Mouse (Mus musculus) layer of hippocampus, postnatal 10 days (tissue): Measurements from ENCODE around the gene Dnase1. TPM values are rescaled to one million over a fixed set of nuclear protein-coding genes. Genes with fewer than 3 reads are reported as not detected.
"Not testable (repeated sequence)": the region's sequence is repeated elsewhere in the genome, so short reads cannot be mapped to it uniquely, and the experiment has no call there.

ENCODE experiments used
- DNase-seq, 2 experiments: peaks; one replicate each; pipeline ENCODE4 v3.0.0; 2021; ENCODE audit warnings: low spot score in 2 of 2
- long read RNA-seq: library from polyadenylated mRNA; stranded (forward); transcript quantifications from one replicate; pipeline ENCODE4 v2.0.0, GENCODE M21; 2023
- total RNA-seq, 2 experiments: library from RNA; stranded (reverse); gene quantifications; 2 replicates each; pipeline ENCODE4 v1.2.3; 2021

Gene Dnase1
- total RNA-seq: not detected
- long read RNA-seq: 0 reads

DNA sequence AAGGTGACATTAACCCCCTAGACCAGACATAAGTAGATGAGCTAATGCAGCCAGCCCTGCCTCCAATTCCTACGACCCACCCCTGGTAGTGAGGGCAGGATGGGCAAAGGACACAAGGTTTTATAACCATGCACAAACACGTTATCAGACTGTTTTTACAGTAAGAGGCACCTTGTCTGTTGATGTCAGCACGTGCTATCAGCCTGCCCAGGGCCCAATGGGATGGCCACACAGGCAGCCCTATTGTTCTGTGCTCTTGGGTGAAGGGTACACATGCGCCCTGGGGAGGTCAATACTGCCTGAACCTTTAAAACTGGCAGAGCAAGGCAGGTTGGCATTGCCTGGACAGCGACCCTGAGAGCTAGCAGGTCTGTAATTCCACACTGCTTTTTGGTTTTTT is at the start of gene Dnase1:
TSS of gene Dnase1 (plus strand) at position 136 of the 400 bp plus-strand sequence.
- no peak for DNase-seq

DNA sequence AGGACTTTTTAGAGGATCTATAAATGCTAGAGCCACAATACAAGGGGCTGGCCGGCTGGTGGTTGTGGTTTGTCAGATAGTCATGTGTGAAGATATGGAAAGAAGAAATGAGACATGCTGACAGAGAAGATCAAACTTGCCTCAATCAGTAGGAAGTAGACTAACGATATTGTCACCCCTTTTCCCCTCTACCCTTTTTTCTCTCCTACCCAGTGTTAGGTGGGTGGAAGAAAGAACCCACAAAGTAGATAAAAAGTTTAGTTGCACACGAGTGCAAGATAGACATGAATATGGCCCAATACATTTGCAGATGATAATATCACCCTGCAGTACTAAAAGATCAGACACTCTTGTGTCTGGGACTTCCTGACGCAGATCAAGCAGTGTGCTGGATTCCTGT is 48.3 kb upstream of the Dnase1 start:
- no peak for DNase-seq

DNA sequence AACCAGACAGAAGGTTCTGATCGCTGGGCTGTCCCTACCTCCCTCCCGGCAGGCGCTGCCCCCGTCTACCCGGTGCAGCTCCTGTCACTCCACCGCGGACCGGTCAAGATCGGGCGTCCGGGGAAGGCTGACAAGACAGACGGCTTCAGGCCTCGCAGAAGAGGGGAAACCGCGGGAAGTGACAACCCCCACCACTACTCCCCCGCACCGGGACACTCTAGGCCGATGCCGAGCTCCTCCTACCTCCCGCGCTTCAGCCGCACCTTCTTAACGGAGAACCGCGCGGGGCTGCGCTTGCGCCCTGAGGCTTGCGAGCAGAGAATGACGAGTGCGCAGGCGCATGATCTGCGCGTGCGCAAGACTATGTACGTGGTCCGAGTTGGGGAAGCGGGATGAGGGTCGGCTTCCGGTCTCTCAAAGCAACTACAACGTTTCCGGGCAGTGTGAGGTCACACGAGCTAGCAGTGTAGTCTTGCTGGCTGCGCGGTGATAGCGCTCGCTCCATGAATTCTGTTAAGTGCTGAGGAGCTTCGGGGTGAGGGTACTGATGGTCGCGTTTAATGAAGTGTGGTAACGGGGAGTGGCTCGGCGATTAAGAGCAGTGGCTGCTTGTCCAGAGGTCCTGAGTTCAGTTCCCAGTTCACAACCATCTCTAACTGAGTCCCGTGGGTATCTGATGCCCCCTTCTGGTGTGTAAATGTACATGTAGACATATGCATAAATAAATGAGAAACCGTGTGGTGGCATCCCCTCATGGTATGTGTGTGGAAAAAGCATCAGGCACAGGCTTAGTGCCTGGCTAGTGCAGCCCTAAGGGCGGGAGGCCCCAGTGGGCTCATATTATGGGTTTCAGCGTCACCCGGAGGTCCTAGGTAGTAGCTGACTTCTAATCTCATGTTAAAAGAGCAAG is 33.0 kb upstream of the Dnase1 start, which contains the start of gene Slx4:
TSS of gene Slx4 (minus strand) at position 282 of the 910 bp plus-strand sequence.
- peak; percentile 94 to 96 for DNase-seq

DNA sequence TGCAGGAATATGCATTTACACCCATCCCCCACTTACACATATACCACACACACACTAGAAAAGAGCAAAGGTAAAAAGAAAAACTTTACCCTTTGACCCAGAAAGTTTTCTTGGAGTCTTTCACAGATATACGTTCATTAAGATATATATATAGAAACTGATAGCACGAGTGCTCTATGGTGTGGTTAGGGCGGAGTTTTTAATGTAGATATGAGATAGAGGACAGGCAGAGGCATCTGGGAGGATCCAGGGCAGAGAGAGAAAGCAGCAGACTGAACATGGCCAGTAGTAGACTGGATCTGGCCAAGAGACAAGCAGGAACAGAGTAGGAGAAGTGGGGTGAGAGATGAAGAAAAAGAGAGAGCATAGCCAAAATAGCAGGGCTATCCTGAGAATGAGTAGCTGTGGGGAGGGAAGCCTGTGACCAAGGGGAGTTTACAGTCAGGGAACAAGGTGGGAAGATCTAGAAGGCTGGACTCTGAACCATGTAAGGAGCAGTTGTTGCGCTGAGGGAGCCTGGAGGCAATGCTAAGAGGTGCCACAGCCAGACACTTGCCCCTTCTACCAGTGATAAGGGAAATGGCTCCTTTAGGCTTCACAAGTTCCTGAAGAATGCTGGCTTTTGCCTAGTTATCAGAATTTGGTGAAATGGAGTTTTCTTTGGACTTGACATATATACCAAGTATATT is 23.7 kb upstream of the Dnase1 start:
- DNase-seq: no peak

DNA sequence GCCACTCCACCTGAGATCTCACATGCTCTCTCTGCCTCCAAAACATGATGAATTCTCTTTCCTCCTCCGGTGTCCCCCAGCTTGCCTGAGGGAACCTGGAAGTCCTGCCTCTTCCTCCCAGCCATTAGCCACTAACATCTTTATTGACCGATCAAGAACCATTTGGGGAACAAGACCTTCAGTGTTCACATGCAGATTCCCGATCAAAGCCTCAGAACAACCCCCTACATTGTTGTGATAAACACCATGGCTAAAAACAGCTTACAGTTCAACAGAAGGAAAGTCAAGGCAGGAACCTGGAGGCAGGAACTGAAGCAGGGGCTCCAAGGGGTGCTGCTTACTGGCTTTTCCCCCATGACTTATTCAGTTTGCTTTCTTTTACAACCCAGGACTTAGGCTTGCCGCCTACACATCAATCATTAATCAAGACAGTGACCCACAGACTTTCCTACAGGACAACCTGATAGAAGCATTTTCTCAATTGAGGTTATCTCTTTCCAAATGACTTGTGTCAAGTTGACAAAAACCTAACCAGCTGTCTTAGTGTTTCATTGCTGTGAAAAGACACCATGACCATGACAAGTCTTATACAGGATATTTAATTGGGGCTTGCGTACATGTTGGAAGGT is 22.6 kb upstream of the Dnase1 start:
- DNase-seq: no peak

DNA sequence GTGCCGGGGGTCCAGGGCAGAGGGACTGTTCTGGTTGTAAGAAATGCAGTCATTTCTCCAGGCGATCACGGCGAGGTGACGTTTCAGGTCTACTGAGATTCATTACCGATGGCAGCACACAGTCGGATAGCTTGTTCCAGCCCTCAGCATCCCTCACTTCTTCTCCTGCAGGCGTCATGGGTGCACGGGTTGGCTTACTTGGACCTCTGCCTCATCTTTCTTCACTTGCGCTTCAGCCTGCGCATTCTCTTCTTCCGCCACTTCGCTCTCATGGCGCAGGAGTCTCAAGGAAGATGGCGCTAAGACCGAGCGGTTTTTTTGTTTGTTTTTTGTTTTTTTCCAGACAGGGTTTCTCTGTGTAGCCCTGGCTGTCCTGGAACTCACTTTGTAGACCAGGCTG is 20.0 kb upstream of the Dnase1 start:
- not testable (repeated sequence) for DNase-seq

DNA sequence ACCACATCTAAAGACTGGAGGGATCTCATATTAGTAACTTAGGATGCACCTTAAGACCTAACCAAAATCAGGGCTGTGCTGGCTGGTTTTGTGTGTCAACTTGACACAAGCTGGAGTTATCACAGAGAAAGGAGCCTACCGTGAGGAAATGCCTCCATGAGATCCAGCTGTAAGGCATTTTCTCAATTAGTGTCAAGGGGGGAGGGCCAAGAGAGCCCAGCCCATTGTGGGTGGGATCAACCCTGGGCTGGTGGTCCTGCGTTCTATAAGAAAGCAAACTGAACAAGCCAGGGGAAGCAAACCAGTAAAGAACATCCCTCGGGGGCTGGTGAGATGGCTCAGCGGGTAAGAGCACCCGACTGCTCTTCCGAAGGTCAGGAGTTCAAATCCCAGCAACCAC is 19.3 kb upstream of the Dnase1 start:
- not testable (repeated sequence) for DNase-seq

DNA sequence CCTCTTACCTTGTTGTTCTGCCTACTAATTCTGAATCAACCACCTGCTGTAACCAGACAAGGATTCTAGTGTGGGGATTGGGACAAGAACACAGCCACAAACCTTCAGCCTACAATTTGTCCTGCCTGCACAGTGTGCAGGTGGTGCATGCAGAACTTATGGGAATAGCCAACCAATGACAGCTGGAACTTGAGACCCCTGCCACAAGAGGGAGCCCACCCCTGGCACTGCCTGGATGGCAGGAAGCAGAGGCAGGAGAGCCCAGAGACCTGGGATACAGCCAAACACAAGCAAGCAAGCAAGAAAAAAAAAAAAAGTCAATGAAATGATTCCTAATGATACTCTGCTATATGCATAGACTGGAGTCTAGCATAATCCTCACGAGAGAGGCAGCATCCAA is 15.5 kb upstream of the Dnase1 start:
- DNase-seq: no peak

DNA sequence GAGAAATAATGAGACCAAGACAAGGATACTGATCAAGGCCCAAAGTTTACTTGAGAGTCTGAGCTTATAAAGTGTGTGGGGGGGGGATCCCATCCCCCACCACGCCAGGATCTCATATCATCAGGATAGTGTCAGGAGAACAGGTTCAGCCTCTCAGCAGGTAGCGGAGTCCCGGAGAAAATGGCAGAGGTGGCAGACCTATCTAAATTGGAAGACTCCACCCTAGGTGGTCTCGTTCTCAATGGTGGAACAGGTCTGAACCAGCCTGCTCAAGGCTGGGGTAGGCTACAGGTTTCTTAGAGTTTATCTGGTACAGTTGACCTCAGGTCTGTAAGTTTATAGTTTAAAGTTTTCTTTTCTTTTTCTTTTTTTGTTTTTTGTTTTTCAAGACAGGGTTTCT is 14.0 kb upstream of the Dnase1 start:
- DNase-seq: no peak

DNA sequence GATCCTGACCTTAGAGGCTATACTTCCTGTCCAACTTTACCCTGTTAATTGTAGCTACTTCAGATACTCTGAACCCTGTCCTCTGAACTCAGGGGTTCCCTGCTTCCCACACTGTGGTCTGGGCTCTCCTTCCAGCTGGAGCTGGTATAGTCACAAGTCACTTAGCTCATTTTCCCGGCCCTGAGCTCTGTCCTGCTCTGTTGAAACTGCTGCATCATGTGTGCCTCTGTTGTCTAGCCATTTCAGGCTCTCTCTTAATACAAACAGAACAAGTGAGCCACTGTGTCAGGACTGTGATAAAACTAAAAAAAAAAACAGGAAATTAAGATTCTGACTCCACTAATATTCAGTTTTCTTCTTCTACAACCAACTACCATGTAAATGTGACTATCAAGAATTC is 10.1 kb upstream of the Dnase1 start:
- DNase-seq: no peak

DNA sequence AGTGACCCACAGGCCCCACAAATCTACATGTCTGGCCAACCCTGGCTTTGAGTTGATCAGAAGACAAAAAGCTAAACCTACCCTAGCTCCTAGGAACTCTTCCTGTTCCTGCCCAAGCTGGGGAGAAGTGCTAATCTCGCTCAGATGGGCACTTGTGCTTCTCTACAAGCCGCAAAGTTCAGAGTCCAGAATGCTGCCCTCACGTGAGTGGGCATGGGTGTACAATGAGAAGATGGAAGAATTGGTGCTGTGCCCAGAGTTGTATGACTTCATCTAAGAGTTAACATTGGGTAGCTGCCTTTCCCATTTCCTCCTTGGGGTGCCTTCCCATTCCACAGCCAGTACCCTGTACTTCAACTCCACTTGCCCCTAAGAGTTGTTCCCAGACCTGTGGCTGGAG is 9.5 kb upstream of the Dnase1 start:
- DNase-seq: no peak

DNA sequence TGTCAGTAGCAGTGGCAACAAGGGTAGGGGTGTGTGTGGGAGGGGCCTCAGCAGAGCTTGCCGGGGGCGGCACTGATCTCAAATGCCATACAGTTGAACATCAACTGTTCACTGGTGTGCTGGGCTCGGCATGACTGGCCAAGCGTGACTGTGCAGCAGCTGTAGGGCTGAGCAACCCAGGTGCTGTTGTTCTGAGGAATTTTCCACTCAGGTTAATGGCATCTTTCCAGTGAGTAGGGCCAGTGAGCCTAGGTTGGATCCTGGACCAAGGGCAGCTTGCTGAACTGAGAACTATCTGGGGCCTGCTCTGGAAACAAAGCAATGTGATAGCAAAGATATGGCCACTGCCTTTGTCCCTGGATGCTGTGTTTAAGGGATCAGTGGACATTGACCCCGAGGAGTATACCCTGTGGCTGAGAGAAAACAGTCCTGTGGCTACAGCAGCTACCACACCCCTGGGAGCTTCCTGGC is 7.3 kb upstream of the Dnase1 start:
- DNase-seq: no peak

DNA sequence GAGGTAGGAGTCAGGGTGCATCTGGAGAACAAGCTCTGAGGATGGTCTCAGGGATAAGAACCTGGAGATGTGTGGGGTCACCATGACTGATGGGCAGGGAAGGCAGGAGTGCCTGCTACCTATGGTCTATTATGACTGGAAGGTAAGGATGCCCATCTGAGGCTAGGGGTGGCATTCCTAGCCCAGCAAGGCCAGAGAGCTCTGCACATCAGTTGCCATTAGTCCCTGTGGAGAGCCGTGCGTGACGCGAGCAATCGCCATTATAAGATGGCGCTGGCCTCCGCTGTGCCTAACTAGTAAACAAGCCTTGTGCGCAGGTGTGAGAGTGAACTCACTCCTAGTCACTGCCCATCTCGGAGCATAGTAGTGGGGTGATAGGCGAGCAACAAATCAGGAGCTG is 6.2 kb upstream of the Dnase1 start:
- no peak for DNase-seq

DNA sequence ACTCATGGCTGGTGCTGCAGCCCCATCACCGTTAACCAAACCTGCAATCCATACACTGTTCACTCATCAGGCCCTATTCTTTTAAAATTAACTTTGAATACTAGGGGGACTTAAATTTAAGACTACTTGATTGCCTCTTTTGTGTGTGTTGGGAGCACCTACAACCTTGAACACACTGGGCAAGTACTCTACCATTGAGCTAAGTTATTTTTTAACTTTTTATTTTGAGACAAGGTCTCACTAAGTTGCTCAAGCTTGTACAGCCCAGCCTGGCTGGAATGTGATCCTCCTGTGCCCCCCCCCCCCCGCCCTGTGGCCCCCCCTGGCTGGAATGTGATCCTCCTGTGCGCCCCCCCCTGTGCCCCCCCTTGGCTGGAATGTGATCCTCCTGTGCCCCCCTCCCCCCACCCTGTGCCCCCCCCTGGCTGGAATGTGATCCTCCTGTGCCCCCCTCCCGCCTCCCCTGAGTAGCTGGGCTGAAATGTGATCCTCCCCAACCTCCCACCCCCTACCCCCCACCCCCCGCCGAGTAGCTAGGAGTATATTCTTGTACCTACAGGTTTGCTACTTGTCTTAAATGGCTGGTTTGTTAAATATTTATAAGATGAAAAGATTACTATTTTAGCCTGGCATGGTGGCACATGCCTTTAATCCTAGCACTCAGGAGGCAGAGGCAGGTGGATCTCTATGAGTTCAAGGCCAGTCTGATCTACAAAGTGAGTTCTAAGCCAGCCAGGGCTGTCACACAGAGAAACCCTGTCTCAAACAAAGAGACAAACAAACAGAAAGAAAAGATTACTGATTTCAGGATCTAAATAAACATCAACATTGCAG is 5.1 kb upstream of the Dnase1 start:
- DNase-seq: no peak

DNA sequence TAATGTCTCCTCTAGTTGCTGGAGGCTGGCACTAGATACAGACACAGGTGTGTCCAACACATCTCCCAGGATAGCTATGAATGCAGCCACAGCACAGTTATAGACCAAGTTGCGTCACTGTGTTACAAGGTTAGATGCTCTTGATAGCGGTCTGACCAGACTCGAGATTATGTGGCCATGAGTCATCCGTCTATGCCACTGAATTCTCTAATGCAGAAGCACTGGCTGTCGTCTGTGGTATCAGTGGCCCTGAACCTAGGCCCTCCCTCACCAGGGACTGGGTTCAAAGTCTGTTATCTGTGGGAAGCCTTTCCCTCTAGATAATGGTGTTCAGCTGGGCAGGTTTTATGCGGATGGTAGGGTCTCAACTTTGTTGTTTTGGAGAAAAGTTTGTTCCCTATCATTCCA is 4.4 kb upstream of the Dnase1 start:
- DNase-seq: no peak

DNA sequence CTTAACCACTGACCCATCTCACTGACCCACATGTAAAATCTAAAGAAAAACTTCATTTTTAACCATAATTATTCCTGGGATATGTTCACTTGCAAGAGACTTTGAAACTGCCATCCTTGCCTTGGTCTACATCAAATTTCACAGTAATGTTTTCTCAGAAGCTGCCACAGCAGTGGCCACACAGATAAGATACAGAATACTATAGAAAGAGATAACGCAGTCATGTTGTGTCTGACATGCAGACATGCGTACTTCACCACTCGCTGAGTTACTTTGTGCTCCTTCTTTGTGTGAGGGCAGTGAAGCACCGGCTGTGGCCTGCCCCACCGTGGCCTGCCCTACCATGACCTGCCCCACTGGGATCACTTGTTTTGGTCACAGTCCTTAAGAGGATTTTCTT is 2.8 kb upstream of the Dnase1 start:
- DNase-seq: no peak

DNA sequence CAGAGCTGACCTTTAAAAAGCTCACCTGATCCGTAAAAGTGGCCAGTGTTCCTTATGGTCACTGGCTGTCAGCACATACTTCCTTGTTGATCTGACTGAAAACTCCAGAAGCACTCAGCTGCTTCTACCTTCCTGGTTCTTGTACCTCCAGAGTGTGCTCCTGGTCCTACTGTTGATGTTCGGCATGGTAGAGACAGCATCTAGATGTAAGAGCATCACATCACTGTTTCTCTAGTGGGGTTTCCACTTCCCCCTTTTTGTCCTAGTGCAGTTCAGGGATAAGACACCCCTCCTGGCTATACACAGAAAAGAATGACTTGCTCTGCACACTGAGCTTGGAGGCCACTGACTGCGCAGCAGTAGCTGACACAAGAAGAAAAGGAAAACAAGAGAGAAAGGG is 2.3 kb upstream of the Dnase1 start:
- no peak for DNase-seq

DNA sequence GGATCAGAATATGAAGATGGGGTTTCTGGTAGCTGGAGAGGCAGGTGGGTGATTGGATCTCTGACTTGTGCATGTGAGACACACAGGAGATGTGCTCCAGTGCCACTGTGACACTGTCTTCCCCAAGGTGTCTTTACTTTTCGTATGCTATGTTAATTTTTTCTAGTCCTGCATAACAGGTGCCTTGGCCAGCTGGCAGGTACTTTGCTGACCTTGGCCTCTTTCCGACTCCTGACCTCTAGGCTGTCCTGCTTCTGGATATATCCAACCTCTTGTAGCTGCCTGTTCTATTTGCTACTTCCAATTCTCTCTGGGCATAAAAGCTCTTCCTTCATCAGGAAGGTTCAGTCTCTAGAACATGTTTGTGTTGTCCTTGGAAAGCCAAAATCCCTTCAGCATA is 1.2 kb upstream of the Dnase1 start:
- DNase-seq: no peak

DNA sequence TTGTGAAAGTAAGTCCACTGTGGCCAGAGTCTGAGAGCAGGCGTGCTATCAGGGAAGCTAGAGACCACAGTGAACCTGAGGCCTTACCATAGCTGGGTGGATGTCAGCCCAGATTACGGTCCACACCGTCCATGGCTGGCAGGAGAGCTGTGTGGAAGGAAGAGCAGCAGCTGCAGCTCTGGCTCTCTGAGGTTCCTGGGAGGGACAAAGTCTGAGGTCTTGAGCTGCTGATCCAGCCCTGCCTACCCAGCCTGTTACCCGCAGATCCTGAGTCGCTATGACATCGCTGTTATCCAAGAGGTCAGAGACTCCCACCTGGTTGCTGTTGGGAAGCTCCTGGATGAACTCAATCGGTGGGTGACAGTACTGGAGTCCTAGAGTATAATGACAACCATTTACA is 948 bp downstream of the Dnase1 start:
- no peak for DNase-seq

DNA sequence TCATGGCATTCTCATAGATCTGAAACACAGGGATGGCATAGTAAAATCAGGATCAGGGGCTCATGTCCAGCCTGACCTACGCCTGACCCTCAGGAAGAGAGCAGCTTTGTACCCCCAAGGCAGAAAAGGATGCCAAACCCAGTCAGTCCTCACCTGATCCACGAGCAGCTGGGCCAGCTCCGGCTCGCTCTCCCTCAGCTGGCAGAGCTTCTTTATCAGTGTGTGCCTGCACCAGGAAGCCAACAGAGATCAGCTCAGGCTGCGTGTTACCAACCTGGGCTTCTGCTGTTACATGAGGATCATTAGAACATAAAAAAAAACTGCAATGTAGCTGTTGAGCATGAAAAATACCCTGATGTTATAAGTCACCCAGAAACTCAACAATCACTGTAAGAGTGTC is 3.5 kb downstream of the Dnase1 start:
- DNase-seq: no peak

DNA sequence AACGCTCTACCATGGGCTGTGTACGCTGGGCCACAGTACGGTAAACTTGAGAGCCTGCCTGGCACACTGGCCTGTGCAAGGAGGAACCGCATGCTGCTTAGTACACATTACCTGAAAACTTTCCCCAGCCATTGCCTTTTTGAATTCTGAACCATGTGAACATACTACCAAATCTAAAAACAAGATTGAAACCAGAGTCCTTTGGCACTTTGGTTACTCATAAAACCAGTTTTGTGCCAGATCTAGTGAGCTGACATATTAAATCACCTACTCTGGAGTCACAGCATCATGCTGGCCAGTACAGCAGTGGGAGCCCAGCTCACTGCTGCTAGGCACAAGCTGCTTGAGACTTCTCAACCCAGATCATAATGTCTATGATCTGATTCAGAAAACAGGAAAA is 4.9 kb downstream of the Dnase1 start:
- no peak for DNase-seq
